Mouse (Mus musculus) left cerebral cortex, adult 2 months (tissue): ENCODE results near the gene Wdr53. TPM values are rescaled to one million over a fixed set of nuclear protein-coding genes. Genes with fewer than 3 reads are reported as not detected.
"Not testable (repeated sequence)": the region's sequence is repeated elsewhere in the genome, so short reads cannot be mapped to it uniquely, and the experiment has no call there.

ENCODE experiments used
- DNase-seq, 2 experiments: peaks; one replicate each; pipeline ENCODE4 v3.0.0; 2021 to 2022; ENCODE audit warnings: low spot score in 2 of 2, mixed read lengths in 1 of 2; ENCODE audit errors: extremely low spot score in 1 of 2
- H3K27ac ChIP-seq: fragments of 200-600 bp; 2 replicates; pipeline ENCODE4 v1.8.1; 2022
- H3K4me3 ChIP-seq: fragments of 200-600 bp; 2 replicates; pipeline ENCODE4 v1.8.1; 2022
- CTCF ChIP-seq: fragments of 200-600 bp; IDR thresholded peaks from 2 replicates; pipeline ENCODE4 v1.8.1; 2022; ENCODE audit warnings: antibody characterized with exemption, mild to moderate bottlenecking, moderate library complexity
- intact Hi-C: fragments of 180-260 bp; cut with DNase I; formaldehyde crosslinking; loops from one replicate; pipeline ENCODE4 v1.15.1; 2025
- long read RNA-seq, 2 experiments: library from polyadenylated mRNA; stranded (forward); transcript quantifications; one replicate each; pipeline ENCODE4 v2.0.0; 2021; ENCODE audit warnings: borderline mapping rate in 2 of 2
- total RNA-seq, 2 experiments: library from RNA; stranded (reverse); gene quantifications; 2 replicates each; pipeline ENCODE4 v1.2.3; 2021

Wdr53 gene
- total RNA-seq: 10 to 100 TPM in 1 of 2 experiments, 1 to 10 TPM in 1; 9.3 to 12.0 TPM
- long read RNA-seq, experiment 1, partial matches to known transcripts: 1 of 6 reads
- long read RNA-seq, experiment 1, other reads (novel, unspliced or antisense): 1 of 6 reads
- long read RNA-seq, experiment 2, partial matches to known transcripts: 1 of 5 reads
- long read RNA-seq, experiment 2, other reads (novel, unspliced or antisense): 0 of 5 reads

DNA sequence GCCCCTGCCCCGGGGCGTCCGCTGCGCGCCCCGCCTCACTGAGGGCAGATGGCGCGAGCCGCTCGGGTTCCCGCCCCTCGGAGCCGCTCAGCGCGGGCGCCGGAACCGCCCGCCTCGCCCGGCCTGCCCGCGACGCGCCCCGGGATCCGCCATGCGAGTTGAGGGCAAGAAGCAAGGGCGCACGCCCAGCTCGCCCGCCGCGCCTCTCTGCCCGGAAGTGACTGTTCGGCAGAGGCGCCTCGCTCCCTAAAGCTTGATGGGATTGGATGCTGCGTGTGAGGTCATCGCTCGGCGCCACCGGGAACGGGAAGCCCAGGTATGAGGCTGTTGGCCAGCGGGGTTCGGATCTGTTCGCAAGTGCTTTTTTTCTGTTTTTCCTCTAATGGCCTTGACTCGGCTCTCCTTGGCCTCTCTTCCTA is at the start of gene Wdr53, which contains the start of gene Fbxo45:
Gene Wdr53 (plus strand): TSS at position 276 of the 419 bp plus-strand sequence.
Gene Fbxo45 (minus strand): TSS at position 207 of the 419 bp plus-strand sequence.
- no peak for TF ChIP-seq CTCF
- DNase-seq: peak; percentile 98
- intact Hi-C loops: loop anchor here (2.0 to 10.0 kb wide), 4 partner anchors 30 to 302 kb away; partner anchors contain the start of genes 0610012G03Rik, Ncbp2 and Rnf168
- peak within 1 kb of the TSS; percentile 86 for H3K27ac ChIP-seq
- H3K4me3 ChIP-seq: peak within 1 kb of the TSS; percentile 73

DNA sequence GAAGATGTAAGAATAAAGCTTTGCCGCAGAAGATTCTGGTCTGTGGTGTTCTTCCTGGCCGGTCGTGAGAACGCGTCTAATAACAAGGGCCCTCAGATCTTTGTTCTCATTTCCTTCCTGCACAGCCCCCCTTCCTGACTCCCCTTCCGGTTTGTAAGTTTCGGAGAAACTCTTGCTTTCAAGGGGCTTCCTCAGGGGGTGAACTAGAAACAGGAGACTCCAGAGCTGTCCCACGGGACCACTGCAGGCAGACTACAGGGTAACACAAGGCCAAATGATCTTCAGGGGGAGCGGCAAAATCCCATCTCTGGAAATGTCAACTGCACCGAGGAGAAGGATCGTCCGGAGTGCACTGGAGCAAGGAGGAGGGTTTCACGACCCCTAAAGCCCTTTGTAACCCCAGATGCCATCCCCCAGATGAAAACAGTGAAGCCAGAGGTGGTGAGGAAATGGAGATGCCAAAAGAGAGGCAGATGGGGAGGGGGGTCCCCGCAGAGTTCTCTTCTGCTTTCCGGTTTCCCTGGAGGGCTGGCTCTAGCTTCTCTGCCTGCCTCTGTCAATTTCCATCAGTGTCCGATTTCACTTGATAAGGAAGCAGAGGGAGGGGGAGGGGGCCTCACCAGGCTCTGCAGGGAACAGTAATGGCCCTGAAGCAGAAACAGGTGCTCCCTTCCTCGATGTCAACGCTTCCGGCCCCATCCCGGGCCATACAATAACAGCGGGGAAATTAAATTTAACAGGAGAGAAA is 46.6 kb upstream of the Wdr53 start:
- intact Hi-C loops: loop anchor here (5.0 kb wide), 2 partner anchors 68 to 83 kb away; no protein-coding TSS in a partner anchor
- H3K4me3 ChIP-seq: peak overlapping the region; percentile 16; the same call in 1 of the 2 replicates
- no peak for TF ChIP-seq CTCF
- DNase-seq: no peak
- H3K27ac ChIP-seq: peak overlapping the region; percentile 63; the same call in 1 of the 2 replicates

DNA sequence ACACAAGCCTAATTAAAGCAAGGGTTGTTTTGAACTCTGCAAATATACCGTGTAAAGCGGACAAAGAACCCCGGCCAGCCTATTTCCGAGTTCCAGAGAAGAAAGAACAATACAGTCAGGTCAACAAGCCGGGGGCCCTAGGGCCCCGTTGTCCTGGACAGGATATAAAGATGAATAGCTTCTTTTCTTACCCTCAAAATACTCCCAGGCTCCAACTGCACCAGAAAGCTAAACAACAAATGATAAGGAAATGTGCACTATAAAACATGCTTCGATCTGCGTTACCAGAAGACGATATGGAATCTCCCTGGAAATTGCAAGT is 46.1 kb upstream of the Wdr53 start:
- H3K27ac ChIP-seq: peak overlapping the region; percentile 63; the same call in 1 of the 2 replicates
- intact Hi-C loops: loop anchor here (5.0 kb wide), 2 partner anchors 69 to 84 kb away; no protein-coding TSS in a partner anchor
- peak overlapping the region; percentile 16; the same call in 1 of the 2 replicates for H3K4me3 ChIP-seq
- no peak for DNase-seq
- no peak for TF ChIP-seq CTCF

DNA sequence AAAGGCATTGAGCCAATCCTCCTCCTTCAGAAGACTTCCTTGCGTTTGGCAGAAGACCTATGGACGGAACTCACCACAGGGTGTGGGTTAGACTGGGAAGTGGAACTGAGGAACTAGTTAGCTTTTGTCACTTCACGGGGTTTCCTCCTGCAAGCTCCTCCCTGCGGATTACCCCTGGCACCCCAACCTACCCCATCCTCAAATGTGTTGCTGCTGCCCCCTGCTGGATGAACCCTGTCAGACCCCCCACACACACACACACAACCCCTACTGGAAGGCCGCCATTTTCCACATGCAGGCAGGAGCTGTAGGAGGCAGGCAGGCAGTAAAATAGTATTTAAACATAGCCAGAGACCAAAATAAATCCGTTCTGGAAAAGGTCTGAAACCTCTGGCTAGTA is 44.3 kb upstream of the Wdr53 start:
- TF ChIP-seq CTCF: peak; percentile 40

GRCm38 (mm10) chr16:32204902-32205301 is 42.1 kb upstream of the Wdr53 start:
- H3K4me3 ChIP-seq: no peak overlapping the region
- H3K27ac ChIP-seq: no peak overlapping the region
- DNase-seq: no peak
- intact Hi-C loops: loop anchor here (5.0 kb wide), 2 partner anchors 73 to 88 kb away; no protein-coding TSS in a partner anchor
- no peak; the same call in 1 of the 2 replicates for TF ChIP-seq CTCF

More for the DNA sequence above, 44.3 kb upstream of the Wdr53 start:
- H3K27ac ChIP-seq: no peak overlapping the region
- intact Hi-C loops: loop anchor here (5.0 kb wide), 2 partner anchors 70 to 85 kb away; no protein-coding TSS in a partner anchor
- peak; percentile 24 to 47 for DNase-seq
- H3K4me3 ChIP-seq: no peak overlapping the region

GRCm38 (mm10) chr16:32214156-32214555 is 32.9 kb upstream of the Wdr53 start:
- intact Hi-C loops: no loop called here
- no peak for DNase-seq
- Histone ChIP-seq H3K4me3 (no peak overlapping the region), H3K27ac (peak overlapping the region; percentile 32)
- TF ChIP-seq CTCF: no peak

- DNase-seq: peak; percentile 26 to 40
- H3K4me3 ChIP-seq: no peak overlapping the region
- intact Hi-C loops: no loop called here
- peak overlapping the region; percentile 45; the same call in 1 of the 2 replicates for H3K27ac ChIP-seq
- TF ChIP-seq CTCF: peak; percentile 16
Measured at GRCm38 (mm10) chr16:32214804-32215576, 32.0 kb upstream of the Wdr53 start.

DNA sequence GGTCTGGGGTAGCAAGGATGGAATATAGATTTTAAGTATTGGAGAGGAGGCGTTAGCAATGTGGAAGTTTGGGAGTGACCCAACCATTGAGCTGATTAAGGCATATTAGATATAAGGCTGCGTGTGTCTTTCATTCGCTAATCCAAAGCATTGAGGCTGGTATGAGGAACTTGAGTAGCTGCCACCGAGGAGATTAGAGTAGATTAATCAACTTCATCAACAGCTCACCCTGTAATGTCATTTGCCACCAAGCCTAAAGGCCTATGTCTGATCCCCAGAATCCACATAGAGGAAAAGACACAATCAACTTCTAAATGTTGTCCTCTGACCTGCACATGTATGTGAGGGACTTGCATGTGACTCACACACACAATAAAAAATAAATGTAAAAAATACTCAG is 25.2 kb upstream of the Wdr53 start:
- TF ChIP-seq CTCF: no peak
- H3K4me3 ChIP-seq: no peak overlapping the region
- DNase-seq: no peak
- no peak overlapping the region for H3K27ac ChIP-seq
- intact Hi-C loops: no loop called here

GRCm38 (mm10) chr16:32222399-32222798 is 24.6 kb upstream of the Wdr53 start:
- no peak overlapping the region for H3K4me3 ChIP-seq
- TF ChIP-seq CTCF: no peak

GRCm38 (mm10) chr16:32232050-32232449 is 15.0 kb upstream of the Wdr53 start:
- DNase-seq, intact Hi-C loops, H3K27ac ChIP-seq, H3K4me3 ChIP-seq: not testable (repeated sequence)

More at GRCm38 (mm10) chr16:32222399-32222798, 24.6 kb upstream of the Wdr53 start:
- no peak for DNase-seq
- intact Hi-C loops: no loop called here
- H3K27ac ChIP-seq: no peak overlapping the region

GRCm38 (mm10) chr16:32237930-32238680 is 8.9 kb upstream of the Wdr53 start:
- Histone ChIP-seq H3K4me3 (no peak overlapping the region), H3K27ac (no peak overlapping the region)
- TF ChIP-seq CTCF: no peak
- DNase-seq: no peak
- intact Hi-C loops: no loop called here
